Mouse (Mus musculus): ENCODE measurements at regions not wholly inside any gene's neighbourhood (a gene's known extent, or its start where the extent isn't known, plus 50 kb on each side); places are given as distances from the start of the nearest gene placed in this dataset.

GRCm38 (mm10) chr3:57910020-57910419 lies 62.1 kb upstream of the Pfn2 start:
- DNase-seq, result no peak

GRCm38 (mm10) chr3:57911831-57912596 lies 64.1 kb upstream of the Pfn2 start:
- peak in 1 of 2 experiments; percentile 15 for DNase-seq

- DNase-seq, result no peak
These were observed 64.9 kb upstream of the Pfn2 start for GRCm38 (mm10) chr3:57912650-57913343.

DNA sequence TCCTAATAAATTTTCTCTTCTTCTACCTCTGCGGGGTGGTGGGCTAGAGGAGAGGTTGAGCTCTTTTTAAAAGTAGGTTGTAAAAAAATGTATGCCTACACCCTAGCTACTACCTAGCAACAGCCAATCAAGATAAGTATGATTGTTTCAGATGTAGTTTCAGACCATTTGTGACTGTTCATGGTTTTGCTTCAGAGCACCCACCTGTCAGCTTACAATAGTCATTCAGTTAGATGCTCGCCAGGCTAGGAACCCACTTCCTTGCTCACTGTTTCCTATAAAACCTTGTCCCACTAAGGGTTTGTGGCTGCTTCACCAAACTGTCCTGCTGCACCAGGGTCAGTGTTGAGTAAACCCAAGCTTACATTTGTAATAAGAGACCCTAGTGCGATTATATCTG lies 66.8 kb upstream of the Pfn2 start:
- DNase-seq, result no peak

- DNase-seq, result no peak
These were observed 71.0 kb upstream of the Pfn2 start for GRCm38 (mm10) chr3:57918913-57919312.

GRCm38 (mm10) chr3:57919390-57920089 lies 71.7 kb upstream of the Pfn2 start:
- DNase-seq, result no peak

GRCm38 (mm10) chr3:57920090-57920432 lies 72.2 kb upstream of the Pfn2 start:
- DNase-seq, result no peak

DNA sequence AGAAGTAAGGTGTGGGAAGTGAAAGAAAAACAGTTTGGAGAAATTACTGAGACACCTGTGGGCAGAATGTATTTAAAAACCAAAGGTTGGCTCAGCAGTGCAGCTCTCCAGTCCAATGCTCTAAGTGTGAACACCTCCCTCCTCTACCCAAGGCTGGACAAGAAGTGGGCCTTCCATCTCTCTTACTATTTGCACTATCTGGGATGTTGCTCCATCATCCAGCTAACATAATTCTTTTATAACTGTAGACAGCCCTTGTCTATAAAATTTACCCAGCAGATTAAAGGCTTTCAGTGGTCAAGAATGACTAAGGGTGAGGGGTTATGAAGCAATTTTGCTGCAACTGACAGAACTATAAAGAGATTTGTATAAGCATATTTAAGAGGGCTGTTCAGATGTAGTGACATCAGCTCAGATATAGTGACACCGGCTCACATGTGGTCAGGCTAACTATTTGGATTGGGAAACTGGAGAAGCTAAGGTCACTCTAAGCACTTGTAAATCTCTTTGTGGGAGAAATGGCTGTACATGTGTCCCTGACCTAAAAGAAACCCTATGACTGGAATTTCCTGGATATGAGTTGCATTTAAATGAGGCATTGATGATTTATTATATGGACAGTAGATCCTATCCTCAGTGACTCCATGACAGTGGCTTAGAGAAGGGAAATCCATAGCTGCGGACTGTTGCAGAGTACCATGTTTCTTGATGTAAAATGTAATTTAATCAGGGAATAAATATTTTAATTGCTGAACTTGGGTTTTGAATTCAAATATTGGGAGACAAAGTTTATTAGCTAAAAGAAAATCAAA lies 73.4 kb upstream of the Pfn2 start:
- peak; percentile 17 to 18 for DNase-seq

DNA sequence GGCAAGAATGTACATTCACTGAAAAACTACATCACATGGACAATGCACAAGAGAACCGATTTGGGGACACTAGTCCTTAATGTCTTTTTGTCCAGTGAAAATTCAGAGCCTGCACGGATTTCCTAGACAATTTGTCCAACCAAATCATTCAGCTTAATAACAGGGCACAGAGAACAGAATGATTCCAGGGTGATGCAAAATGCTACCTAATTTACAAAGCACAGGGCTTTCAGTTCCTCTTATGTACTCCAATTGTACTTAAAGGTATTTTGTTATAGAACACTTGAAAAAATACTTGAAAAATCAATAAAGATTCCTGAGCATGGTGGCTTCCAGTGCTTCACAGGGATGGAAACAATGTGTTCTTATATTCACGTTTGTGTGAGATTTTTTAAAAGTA lies 75.2 kb upstream of the Pfn2 start:
- DNase-seq, result no peak

DNA sequence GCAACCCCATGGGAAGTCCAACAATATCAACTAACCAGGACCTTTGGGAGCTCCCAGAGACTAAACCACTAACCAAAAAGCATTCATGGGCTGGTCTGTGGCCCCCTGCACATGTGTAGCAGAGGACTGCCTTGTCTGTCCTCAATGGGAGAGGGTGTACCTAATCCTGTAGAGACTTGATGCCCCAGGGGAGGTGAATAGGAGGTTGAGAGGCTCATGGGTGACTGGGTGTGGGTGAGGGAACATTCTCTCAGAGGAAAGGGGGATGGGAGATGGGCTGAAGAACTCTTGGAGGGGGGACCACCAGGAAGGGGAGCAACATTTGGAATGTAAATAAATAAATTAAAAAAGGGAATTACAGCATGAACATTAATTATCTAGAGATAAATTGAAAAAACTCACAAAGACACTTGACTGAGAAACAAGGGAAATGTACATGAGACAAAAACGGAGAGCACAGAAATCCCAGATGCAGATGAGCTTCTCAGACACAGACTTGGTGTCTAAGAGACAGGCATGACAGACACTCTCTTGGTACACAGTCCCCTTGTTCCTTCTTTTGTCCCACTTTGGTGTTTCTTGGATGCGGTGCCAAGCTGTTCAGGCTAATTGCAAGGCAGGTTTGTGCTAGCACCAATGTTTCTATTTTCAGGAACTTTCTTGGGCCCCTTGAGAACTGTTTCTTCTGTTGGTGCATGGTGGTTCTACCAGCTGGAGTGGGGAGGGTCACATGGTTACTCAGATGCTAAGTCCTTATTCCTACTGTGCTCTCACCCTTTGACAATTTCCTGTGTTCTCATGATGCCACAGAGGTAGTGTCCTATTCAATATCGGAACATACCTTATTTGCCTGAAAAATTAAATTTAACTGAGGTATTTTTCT lies 85.0 kb upstream of the Pfn2 start:
- no peak for DNase-seq

DNA sequence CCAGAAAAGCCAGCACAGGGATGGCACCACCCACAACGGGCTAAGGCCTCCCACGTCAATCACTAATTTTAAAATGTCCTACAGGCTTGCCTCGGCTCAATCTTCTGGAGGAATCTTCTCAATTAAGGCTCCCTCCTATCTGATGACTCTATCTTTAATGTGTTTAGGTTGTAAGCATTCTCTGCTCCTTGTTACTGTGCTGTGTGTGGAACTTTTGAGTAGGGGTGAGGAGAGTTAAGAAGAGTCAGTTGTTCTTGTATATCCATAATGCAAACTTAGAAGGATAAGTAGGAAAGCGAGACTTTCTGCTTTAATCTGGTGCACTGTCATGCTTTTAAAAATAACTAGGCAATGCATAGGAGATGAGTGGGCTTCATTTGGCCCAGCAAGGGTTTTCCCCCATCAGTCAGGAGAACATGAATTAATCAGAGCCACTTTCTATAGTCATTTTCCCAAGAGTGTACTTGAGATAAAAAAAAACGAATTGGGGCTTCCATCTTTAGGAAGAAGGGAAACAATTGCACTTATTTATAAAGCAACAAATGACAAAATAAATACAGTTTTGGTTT lies 87.2 kb upstream of the Pfn2 start:
- DNase-seq, result no peak

DNA sequence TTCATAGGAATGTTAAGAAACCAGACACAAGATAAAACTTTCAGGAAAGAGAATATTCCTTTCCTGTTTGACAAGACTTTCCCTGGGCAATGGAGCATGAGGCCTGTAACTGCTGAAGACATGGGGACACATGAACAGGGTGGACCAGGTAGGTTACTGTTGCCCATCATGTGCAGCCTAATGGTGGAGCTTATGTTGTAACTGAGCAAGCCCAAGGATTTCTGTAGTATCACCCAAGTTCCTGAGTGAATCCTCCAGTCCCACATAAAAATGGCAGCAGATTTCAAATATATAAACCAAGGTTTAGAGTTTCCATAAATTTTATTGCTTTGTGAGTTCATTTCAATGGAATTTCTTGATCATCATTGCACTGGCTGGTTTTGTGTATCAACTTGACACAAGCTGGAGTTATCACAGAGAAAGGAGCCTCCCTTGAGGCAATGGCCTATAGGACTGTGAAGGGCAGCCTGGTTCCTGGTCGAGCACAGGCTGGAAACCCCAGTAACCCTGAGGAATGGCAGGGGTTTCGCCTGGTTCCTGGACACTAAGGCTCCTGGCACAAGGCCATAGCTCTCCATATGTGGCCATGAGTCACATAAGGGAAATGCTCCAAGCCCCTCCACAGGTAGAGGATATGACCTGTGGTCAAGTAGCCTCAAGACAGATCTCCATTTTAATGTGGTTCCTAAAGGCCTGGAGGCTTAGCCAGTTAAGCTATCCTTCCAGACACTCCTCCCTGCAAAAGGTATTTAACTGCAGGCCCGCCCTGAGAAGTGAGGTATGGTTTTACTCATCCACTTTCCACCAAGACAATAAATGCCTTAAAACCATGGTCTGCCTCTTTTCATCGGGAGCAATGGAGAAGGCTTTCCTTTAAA lies 92.9 kb upstream of the Pfn2 start:
- no peak for DNase-seq

DNA sequence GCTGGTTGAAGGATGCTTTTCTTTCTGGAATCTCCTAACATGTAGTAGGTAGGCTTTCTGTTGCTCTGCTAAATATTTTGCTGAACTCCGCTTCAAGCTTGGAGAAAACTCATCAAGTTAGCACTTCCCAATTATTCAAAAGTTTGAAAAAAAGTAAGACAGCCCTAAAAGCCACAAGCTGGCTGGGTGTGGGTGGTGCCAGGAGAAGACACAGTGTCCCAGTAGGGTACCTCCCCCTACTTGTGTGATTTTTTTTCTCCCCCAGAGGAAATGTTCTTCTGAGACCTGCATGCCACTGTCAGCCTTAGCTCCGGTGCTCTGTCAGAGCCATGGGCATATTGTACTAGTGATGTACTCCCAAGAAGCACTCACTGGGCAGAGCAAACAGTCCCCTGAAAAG lies 96.8 kb upstream of the Pfn2 start:
- DNase-seq, result no peak

DNA sequence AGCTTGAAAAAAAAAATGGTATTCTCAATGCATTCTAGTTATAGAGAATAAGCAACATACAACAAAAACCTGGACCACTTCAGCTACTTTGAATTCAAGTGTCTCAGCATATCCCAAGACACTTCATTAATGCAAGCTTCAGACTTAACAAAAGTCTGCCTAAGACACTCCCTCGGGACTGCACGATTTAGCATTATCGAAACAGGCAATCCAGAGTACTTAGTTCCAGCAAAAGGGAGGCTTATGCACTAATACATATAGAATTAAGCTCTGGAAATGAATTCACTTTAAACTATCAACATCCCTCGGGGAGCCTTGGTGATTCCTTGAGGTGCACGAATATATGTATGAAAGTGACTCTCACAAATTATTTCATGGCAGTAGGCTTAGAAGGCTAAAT lies 97.9 kb upstream of the Pfn2 start:
- no peak for DNase-seq

GRCm38 (mm10) chr3:57947331-57947730 lies 99.5 kb upstream of the Pfn2 start:
- DNase-seq, result no peak

- no peak for DNase-seq
These were observed 100.8 kb upstream of the Pfn2 start for GRCm38 (mm10) chr3:57948720-57949119.

GRCm38 (mm10) chr3:57950431-57951331 lies 102.8 kb upstream of the Pfn2 start:
- DNase-seq, result peak in 1 of 2 experiments; percentile 3

DNA sequence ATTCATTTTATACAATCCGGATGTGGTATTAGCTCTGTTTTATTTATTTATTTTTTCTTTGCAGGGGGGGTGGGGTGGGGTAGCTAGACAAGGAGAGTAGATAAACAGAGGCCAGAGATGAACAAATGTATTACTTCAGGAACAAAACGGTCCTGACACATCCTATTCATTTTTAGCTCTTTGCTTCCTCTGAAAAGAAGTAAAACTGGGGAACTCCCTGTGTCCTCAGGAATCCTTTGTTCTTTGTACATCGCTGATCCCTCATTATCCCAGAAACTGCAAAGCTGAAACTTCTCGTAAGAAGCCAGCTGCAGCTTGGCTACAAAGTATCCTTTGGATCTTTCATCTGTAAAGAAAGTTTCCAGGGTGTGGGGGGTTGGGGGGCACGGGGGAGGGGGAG lies 103.6 kb upstream of the Pfn2 start:
- DNase-seq, result no peak

- DNase-seq, result no peak
These were observed 109.5 kb upstream of the Pfn2 start for GRCm38 (mm10) chr3:57957352-57957751.
